Mouse (Mus musculus) ES-Bruce4 (cell line): ENCODE results near the gene Gm16223. TPM values are rescaled to one million over a fixed set of nuclear protein-coding genes. Genes with fewer than 3 reads are reported as not detected.

ENCODE experiments used
- H3K27ac ChIP-seq: 2 replicates; pipeline ENCODE4 v1.5.1; 2012; ENCODE audit warnings: low read length, inconsistent platforms; ENCODE audit not compliant: insufficient read depth
- H3K27me3 ChIP-seq: 2 replicates; pipeline ENCODE4 v1.6.1; 2012; ENCODE audit warnings: mild to moderate bottlenecking, low read length, inconsistent platforms; ENCODE audit not compliant: control insufficient read depth, poor library complexity, insufficient read depth, severe bottlenecking
- H3K36me3 ChIP-seq: 2 replicates; pipeline ENCODE4 v1.6.1; 2012; ENCODE audit warnings: inconsistent platforms, mild to moderate bottlenecking, low read length, moderate library complexity; ENCODE audit not compliant: control insufficient read depth, poor library complexity, insufficient read depth, severe bottlenecking
- H3K4me1 ChIP-seq: one replicate; pipeline ENCODE4 v1.8.1; 2011; ENCODE audit warnings: low read length; ENCODE audit not compliant: control insufficient read depth, insufficient read depth
- H3K4me3 ChIP-seq: 2 replicates; pipeline ENCODE4 v1.5.1; 2011; ENCODE audit warnings: low read depth, mild to moderate bottlenecking, low read length
- H3K9ac ChIP-seq: 2 replicates; pipeline ENCODE4 v1.6.1; 2012; ENCODE audit warnings: low read depth, mild to moderate bottlenecking, inconsistent platforms; ENCODE audit not compliant: poor library complexity, severe bottlenecking
- H3K9me3 ChIP-seq: replicated peaks from 2 replicates; pipeline ENCODE4 v1.6.1; 2012; ENCODE audit warnings: mild to moderate bottlenecking, low read length, inconsistent platforms; ENCODE audit not compliant: control insufficient read depth, poor library complexity, insufficient read depth, severe bottlenecking
- CTCF ChIP-seq: IDR thresholded peaks from one replicate; pipeline ENCODE4 v1.8.1; 2011; ENCODE audit warnings: low read depth, low read length
- EP300 ChIP-seq: IDR thresholded peaks from 2 replicates; pipeline ENCODE4 v1.6.1; 2011; ENCODE audit warnings: low read depth, low read length; ENCODE audit not compliant: insufficient read depth
- POLR2A ChIP-seq: IDR thresholded peaks from one replicate; pipeline ENCODE4 v1.8.1; 2011; ENCODE audit warnings: low read length; ENCODE audit not compliant: insufficient read depth
- polyA plus RNA-seq: library from polyadenylated mRNA; stranded (reverse); fragments of >200 nt; gene quantifications from 2 replicates; pipeline ENCODE4 v1.2.4, GENCODE M21; 2011; ENCODE audit warnings: low read depth; ENCODE audit not compliant: missing spikeins, insufficient read depth, insufficient read length

The Gm16223 gene
- polyA plus RNA-seq, 1 experiment: not detected

- Histone ChIP-seq H3K4me1 (no peaks in the 10 kb centered on the region), H3K27me3 (no peaks in the 10 kb centered on the region), H3K4me3 (no peak overlapping the region), H3K9ac (no peak overlapping the region), H3K27ac (no peak overlapping the region), H3K36me3 (no peaks in the 10 kb centered on the region), H3K9me3 (no peaks in the 10 kb centered on the region)
- TF ChIP-seq EP300 (no peak), POLR2A (no peak), CTCF (no peak)
Measured at GRCm38 (mm10) chr5:42239291-42239690, 171.5 kb downstream of the Gm16223 start.

GRCm38 (mm10) chr5:42239806-42240205 is 172.0 kb downstream of the Gm16223 start:
- H3K27ac ChIP-seq: no peak overlapping the region
- no peaks in the 10 kb centered on the region for H3K27me3 ChIP-seq
- H3K36me3 ChIP-seq: no peaks in the 10 kb centered on the region
- H3K4me1 ChIP-seq: no peaks in the 10 kb centered on the region
- no peak overlapping the region for H3K4me3 ChIP-seq
- H3K9ac ChIP-seq: no peak overlapping the region
- no peak for TF ChIP-seq EP300
- no peaks in the 10 kb centered on the region for H3K9me3 ChIP-seq

GRCm38 (mm10) chr5:42250376-42250775 is 182.6 kb downstream of the Gm16223 start:
- Histone ChIP-seq H3K27me3 (no peaks in the 10 kb centered on the region), H3K27ac (no peak overlapping the region), H3K36me3 (no peaks in the 10 kb centered on the region), H3K4me1 (no peaks in the 10 kb centered on the region), H3K4me3 (no peak overlapping the region), H3K9me3 (no peaks in the 10 kb centered on the region), H3K9ac (no peak overlapping the region)
- no peak for TF ChIP-seq CTCF
- no peak for TF ChIP-seq EP300
- TF ChIP-seq POLR2A: no peak

Other genes starting within 250 kb of the Gm16223 start
- gene Bod1l, start 223.6 kb upstream of the Gm16223 start, polyA plus RNA-seq: 38.4 and 41.0 TPM in 2 replicates